Mouse (Mus musculus) brain, embryonic 14.5 days (tissue): ENCODE data around the gene Nxph4. TPM values are rescaled to one million over a fixed set of nuclear protein-coding genes. Genes with fewer than 3 reads are reported as not detected.
A peak's percentile ranks its signal among the peaks of the same experiment; 100 is the strongest.

Experiments used
- DNase-seq: peaks from one replicate; pipeline ENCODE4 v3.0.0-alpha.2; 2011; ENCODE audit warnings: low read depth
- CTCF ChIP-seq: fragments of 200-500 bp; IDR thresholded peaks from 2 replicates; pipeline ENCODE4 v1.5.1; 2012; ENCODE audit warnings: inconsistent platforms, mild to moderate bottlenecking, moderate library complexity, borderline replicate concordance; ENCODE audit not compliant: insufficient read depth, insufficient read length; ENCODE audit errors: extremely low read depth
- POLR2A ChIP-seq: fragments of 200-500 bp; IDR thresholded peaks from 2 replicates; pipeline ENCODE4 v1.6.1; 2012; ENCODE audit warnings: mild to moderate bottlenecking, inconsistent platforms, borderline replicate concordance; ENCODE audit not compliant: poor library complexity, insufficient read depth, insufficient read length, severe bottlenecking; ENCODE audit errors: extremely low read depth
- polyA plus RNA-seq: library from polyadenylated mRNA; depleted of rRNA; stranded (reverse); fragments of >200 nt; gene quantifications from 2 replicates; pipeline ENCODE4 v1.2.3, GENCODE M21; 2012

The Nxph4 gene
- polyA plus RNA-seq, 1 experiment = 48.8 TPM

DNA sequence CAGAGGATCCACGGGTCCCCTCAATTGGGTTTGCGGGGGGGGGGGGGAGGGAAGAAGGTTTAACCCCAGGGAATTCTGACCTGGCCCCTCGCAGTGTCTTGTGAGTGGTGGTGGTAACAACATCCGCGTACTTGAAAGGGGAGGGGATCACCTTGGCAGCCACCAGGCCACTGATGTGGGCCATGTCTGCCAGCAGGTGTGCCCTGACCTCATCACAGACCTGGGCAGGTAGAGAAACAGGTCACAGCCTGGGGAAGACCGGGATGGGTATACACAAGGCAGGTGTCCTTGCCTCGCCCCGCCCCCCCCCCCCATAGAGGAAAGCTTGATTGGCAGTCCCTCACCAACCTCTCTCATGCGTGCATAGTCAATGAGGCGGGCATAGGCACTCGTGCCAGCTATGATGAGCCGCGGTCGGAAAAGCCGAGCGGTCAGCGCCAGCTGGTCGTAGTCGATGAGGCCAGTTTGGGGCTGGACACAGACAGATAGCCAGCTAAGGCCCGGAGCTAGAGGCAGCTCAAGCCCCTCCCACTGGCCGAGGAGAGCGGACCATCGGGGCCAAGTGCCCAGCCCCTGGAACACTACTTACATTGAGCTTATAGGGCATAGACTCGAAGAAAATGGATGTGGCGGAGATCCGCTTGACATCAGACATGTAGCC, 15.2 kb downstream of the Nxph4 start:
- TF ChIP-seq POLR2A = no peak
- no peak for TF ChIP-seq CTCF
- DNase-seq = no peak

DNA sequence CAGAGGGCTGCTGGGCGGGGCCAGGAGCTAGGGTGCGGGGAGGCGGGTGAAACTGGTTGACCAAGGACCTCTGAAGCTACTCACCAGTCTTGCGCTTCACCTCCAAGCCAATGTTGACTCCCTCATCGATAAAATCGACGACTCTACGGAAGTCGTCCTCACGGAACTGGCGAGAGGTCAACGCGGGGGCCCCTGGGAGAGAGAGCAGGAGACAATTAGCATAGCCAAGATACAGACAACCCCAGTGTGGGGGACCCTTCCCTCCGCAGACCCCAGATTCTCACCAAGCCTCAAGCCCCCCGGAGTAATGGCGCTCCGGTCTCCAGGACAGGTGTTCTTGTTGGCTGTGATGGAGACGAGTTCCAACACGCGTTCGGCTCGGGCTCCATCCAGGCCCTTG, 16.4 kb downstream of the Nxph4 start:
- no peak for TF ChIP-seq POLR2A
- TF ChIP-seq CTCF = no peak
- no peak for DNase-seq

GRCm38 (mm10) chr10:127516576-127517260, 17.6 kb downstream of the Nxph4 start:
- TF ChIP-seq POLR2A = no peak
- TF ChIP-seq CTCF = no peak
- peak; percentile 61 for DNase-seq

GRCm38 (mm10) chr10:127515983-127516459, 18.3 kb downstream of the Nxph4 start:
- DNase-seq = no peak
- TF ChIP-seq POLR2A (no peak), CTCF (no peak)

DNA sequence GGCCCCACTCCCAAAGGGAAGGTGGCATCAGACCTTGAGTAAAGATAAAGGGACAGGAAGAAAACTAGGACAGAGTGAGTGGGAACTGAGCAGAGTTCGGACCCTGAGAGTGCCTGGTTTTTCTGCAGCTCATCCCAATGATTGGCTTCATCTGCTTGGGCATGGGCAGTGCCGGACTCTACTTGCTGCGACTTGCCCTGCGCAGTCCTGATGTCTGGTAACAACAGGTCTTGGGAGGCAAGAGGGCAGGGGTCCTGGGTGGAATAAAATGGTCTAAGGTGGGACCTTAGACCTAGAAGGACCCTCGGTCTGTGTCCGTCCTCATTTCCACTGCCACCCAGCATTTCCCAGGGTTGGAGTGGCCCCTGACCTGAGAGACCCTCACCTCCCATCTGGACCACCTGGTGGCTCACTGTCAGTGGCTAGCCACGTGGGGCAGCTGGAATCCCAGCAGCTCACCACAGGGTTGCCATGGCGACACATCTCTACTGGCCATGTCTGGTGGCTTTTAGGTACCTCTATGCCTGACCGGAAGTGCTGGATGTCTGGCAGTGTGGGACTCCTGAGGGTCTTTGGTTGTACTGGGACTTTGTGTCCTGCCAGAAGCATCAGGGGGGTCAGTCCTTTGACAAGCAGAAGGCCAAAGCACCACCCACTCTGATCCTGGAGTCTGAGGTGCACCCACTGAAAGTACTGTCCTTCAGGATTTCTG, 18.9 kb downstream of the Nxph4 start:
- no peak for DNase-seq
- TF ChIP-seq POLR2A = no peak
- TF ChIP-seq CTCF = no peak

- no peak for DNase-seq
These were observed 19.6 kb downstream of the Nxph4 start, which contains the start of gene Ndufa4l2 for GRCm38 (mm10) chr10:127514764-127515163. Ndufa4l2 (plus strand) TSS chr10:127514967.

GRCm38 (mm10) chr10:127514111-127514698, 20.2 kb downstream of the Nxph4 start:
- no peak for DNase-seq
- TF ChIP-seq CTCF (no peak), POLR2A (no peak)

More at GRCm38 (mm10) chr10:127514764-127515163, 19.6 kb downstream of the Nxph4 start, which contains the start of gene Ndufa4l2:
- TF ChIP-seq POLR2A (no peak), CTCF (no peak)

DNA sequence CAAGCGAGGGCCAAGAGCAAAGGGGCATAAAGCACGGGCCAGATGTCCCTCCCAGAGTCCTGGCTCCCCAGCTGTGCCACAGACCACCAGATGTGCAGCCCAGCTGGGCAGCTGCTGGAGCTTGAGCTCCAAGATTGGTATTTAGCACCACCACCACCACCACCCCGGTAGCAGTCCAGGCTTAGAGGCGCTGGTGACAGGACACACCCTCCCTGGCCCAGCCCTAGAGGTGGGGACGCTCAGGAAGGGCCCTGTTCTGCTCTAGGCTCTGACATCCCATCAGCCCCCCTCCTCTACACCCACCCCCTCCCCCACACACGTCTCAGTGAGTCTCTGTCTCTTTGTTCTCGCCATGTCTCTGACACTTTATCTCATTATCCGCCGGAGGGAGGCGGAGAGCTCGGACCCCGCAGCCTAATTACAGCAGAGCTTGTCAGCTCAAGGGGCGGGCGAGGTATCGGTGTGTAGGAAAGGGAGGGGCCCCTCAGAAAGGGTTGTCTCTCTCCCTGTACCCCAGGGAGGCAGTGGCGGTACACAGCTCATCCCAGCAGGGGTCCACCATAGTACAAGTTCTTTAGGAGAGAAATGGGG, 20.8 kb downstream of the Nxph4 start:
- DNase-seq = peak; percentile 89
- TF ChIP-seq CTCF (no peak), POLR2A (no peak)

DNA sequence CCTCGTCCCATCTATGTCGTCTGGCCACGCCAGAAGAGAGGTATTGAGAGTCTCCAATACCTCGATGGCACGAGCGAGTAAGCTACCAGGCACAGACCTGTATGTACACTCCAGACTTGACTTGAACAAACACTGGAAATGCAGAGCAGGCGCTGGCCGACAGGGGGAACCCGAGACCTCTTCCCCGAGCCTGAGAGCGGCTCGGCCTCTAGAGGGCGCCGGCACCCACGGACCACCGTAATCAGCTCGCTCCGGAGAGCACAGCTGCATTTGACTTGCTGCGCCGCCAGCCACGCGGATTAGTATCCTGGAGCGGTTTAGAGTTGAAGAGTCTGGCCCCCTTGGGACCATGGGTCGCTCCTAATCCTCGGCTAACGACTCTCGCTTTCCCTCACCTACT, 21.5 kb downstream of the Nxph4 start:
- peak; percentile 97 for DNase-seq
- TF ChIP-seq POLR2A (no peak), CTCF (peak; percentile 100)

- no peak for TF ChIP-seq POLR2A
- TF ChIP-seq CTCF = no peak
These were observed 22.1 kb downstream of the Nxph4 start for GRCm38 (mm10) chr10:127512307-127512666.

More at GRCm38 (mm10) chr10:127512307-127512666, 22.1 kb downstream of the Nxph4 start:
- no peak for DNase-seq
